Mouse (Mus musculus) liver, embryonic 15.5 days (tissue): Measurements from ENCODE around the gene Camk1g. TPM values are rescaled to one million over a fixed set of nuclear protein-coding genes. Genes with fewer than 3 reads are reported as not detected.
A peak's percentile ranks its signal among the peaks of the same experiment; 100 is the strongest.

ENCODE experiments used
- ATAC-seq: fragments of 200-750 bp; cut with Nextera tagmentation; 2 replicates; pipeline ENCODE4 v1.8.0; 2017; ENCODE audit warnings: moderate number of reproducible peaks, mild to moderate bottlenecking, moderate library complexity; ENCODE audit not compliant: insufficient read depth
- H3K27ac ChIP-seq: fragments of 300-500 bp; sonication (generic); replicated peaks from 2 replicates; pipeline ENCODE4 v1.5.1; 2015; ENCODE audit warnings: mild to moderate bottlenecking, inconsistent platforms
- H3K27me3 ChIP-seq: fragments of 300-500 bp; sonication (generic); 2 replicates; pipeline ENCODE4 v1.6.1; 2015; ENCODE audit warnings: mild to moderate bottlenecking, inconsistent platforms
- H3K36me3 ChIP-seq: fragments of 300-500 bp; sonication (generic); replicated peaks from 2 replicates; pipeline ENCODE4 v1.6.1; 2015; ENCODE audit warnings: moderate library complexity, mild to moderate bottlenecking, inconsistent platforms
- H3K4me1 ChIP-seq: fragments of 300-500 bp; sonication (generic); replicated peaks from 2 replicates; pipeline ENCODE4 v1.6.1; 2015; ENCODE audit warnings: inconsistent platforms
- H3K4me2 ChIP-seq: fragments of 300-500 bp; sonication (generic); 2 replicates; pipeline ENCODE4 v1.6.1; 2015; ENCODE audit warnings: moderate library complexity, mild to moderate bottlenecking, inconsistent platforms
- H3K4me3 ChIP-seq: fragments of 300-500 bp; sonication (generic); replicated peaks from 2 replicates; pipeline ENCODE4 v1.5.1; 2015; ENCODE audit warnings: mild to moderate bottlenecking, inconsistent platforms
- H3K9ac ChIP-seq: fragments of 300-500 bp; sonication (generic); 2 replicates; pipeline ENCODE4 v1.6.1; 2015; ENCODE audit warnings: moderate library complexity, mild to moderate bottlenecking, inconsistent platforms
- H3K9me3 ChIP-seq: fragments of 300-500 bp; sonication (generic); replicated peaks from 2 replicates; pipeline ENCODE4 v1.6.1; 2016; ENCODE audit warnings: inconsistent platforms
- WGBS: fragments of 180-500 bp; shearing (Covaris S2); methylation state at CpG from one replicate; pipeline ENCODE4 v1.1.7; 2015; ENCODE audit warnings: mixed read lengths; ENCODE audit not compliant: insufficient replicate concordance; 5-methylcytosine and 5-hydroxymethylcytosine counted together
- polyA plus RNA-seq: library from polyadenylated mRNA; unstranded; fragments of >200 nt; fragmentation: Nextera tagmentation; extraction: Ambion mirVana; gene quantifications from 2 replicates; pipeline ENCODE4 v1.2.1, GENCODE M21; 2015

The Camk1g gene
- polyA plus RNA-seq, 1 experiment from 2014 or later = 0.41 TPM

- no peak for ATAC-seq
- H3K4me3 ChIP-seq = no peak overlapping the region
- H3K4me1 ChIP-seq = no peaks in the 10 kb centered on the region
- no peaks in the 10 kb centered on the region for H3K27me3 ChIP-seq
- no peaks in the 10 kb centered on the region for H3K9me3 ChIP-seq
- no peaks in the 10 kb centered on the region for H3K36me3 ChIP-seq
- no peak overlapping the region for H3K27ac ChIP-seq
- H3K9ac ChIP-seq = no peak overlapping the region
- WGBS = 57% methylated on average over 3 of the region's 3 CpGs
- no peak overlapping the region for H3K4me2 ChIP-seq
These were observed 22.2 kb upstream of the Camk1g start for GRCm38 (mm10) chr1:193392266-193392665.

GRCm38 (mm10) chr1:193390004-193390403 lies 19.9 kb upstream of the Camk1g start:
- Histone ChIP-seq H3K4me3 (no peak overlapping the region), H3K4me1 (no peaks in the 10 kb centered on the region), H3K27ac (no peak overlapping the region), H3K36me3 (no peaks in the 10 kb centered on the region), H3K27me3 (no peaks in the 10 kb centered on the region), H3K9me3 (no peaks in the 10 kb centered on the region), H3K9ac (no peak overlapping the region), H3K4me2 (no peak overlapping the region)
- no peak for ATAC-seq
- WGBS = 49% methylated on average over 12 of the region's 12 CpGs

- H3K27me3 ChIP-seq = no peaks in the 10 kb centered on the region
- no peak for ATAC-seq
- no peaks in the 10 kb centered on the region for H3K9me3 ChIP-seq
- 20% methylated on average over 3 of the region's 3 CpGs for WGBS
- no peaks in the 10 kb centered on the region for H3K36me3 ChIP-seq
- no peak overlapping the region for H3K4me3 ChIP-seq
- H3K27ac ChIP-seq = no peak overlapping the region
- no peaks in the 10 kb centered on the region for H3K4me1 ChIP-seq
- H3K4me2 ChIP-seq = no peak overlapping the region
- H3K9ac ChIP-seq = no peak overlapping the region
These were observed 19.4 kb upstream of the Camk1g start for GRCm38 (mm10) chr1:193389505-193389904.

- Histone ChIP-seq H3K36me3 (no peaks in the 10 kb centered on the region), H3K27me3 (0 out of 2 replicates have a peak, but pooled peaks cover 2% of the 10 kb centered on the region), H3K4me3 (no peak overlapping the region), H3K9ac (no peak overlapping the region), H3K27ac (no peak overlapping the region), H3K4me2 (no peak overlapping the region), H3K9me3 (no peaks in the 10 kb centered on the region), H3K4me1 (peaks cover 10% of the 10 kb centered on the region)
- no peak for ATAC-seq
- WGBS = 46% methylated on average over 2 of the region's 2 CpGs
These were observed 17.1 kb upstream of the Camk1g start for GRCm38 (mm10) chr1:193387241-193387640.

GRCm38 (mm10) chr1:193386136-193386535 lies 16.0 kb upstream of the Camk1g start:
- ATAC-seq = no peak
- 0 out of 2 replicates have a peak, but pooled peaks cover 10% of the 10 kb centered on the region for H3K27me3 ChIP-seq
- H3K36me3 ChIP-seq = no peaks in the 10 kb centered on the region
- no peak overlapping the region for H3K4me3 ChIP-seq
- H3K9me3 ChIP-seq = no peaks in the 10 kb centered on the region
- WGBS = 1% methylated on average over 5 of the region's 5 CpGs
- no peak overlapping the region for H3K9ac ChIP-seq
- no peak overlapping the region for H3K27ac ChIP-seq
- H3K4me1 ChIP-seq = peaks cover 13% of the 10 kb centered on the region
- H3K4me2 ChIP-seq = no peak overlapping the region

- H3K4me2 ChIP-seq = peak overlapping the region; percentile 73
- H3K4me1 ChIP-seq = peaks cover 13% of the 10 kb centered on the region
- no peaks in the 10 kb centered on the region for H3K36me3 ChIP-seq
- 0 out of 2 replicates have a peak overlapping the region, but pooled peaks have one; percentile 17 for H3K9ac ChIP-seq
- peak; percentile 45; the same call in 1 of the 2 replicates for ATAC-seq
- H3K4me3 ChIP-seq = peak overlapping the region; percentile 46
- WGBS = 5% methylated on average over 8 of the region's 8 CpGs
- no peaks in the 10 kb centered on the region for H3K9me3 ChIP-seq
- no peak overlapping the region for H3K27ac ChIP-seq
- H3K27me3 ChIP-seq = 0 out of 2 replicates have a peak, but pooled peaks cover 10% of the 10 kb centered on the region
These were observed 12.9 kb upstream of the Camk1g start for GRCm38 (mm10) chr1:193382841-193383462.

- Histone ChIP-seq H3K9me3 (no peaks in the 10 kb centered on the region), H3K4me3 (peak overlapping the region; percentile 46), H3K27me3 (0 out of 2 replicates have a peak, but pooled peaks cover 10% of the 10 kb centered on the region), H3K9ac (0 out of 2 replicates have a peak overlapping the region, but pooled peaks have one; percentile 17), H3K4me2 (peak overlapping the region; percentile 73), H3K27ac (no peak overlapping the region), H3K36me3 (no peaks in the 10 kb centered on the region), H3K4me1 (peaks cover 13% of the 10 kb centered on the region)
- WGBS = under 1% methylated on average over 8 of the region's 8 CpGs
- peak; percentile 51; the same call in 1 of the 2 replicates for ATAC-seq
These were observed 12.3 kb upstream of the Camk1g start for GRCm38 (mm10) chr1:193382435-193382834.

GRCm38 (mm10) chr1:193381597-193382404 lies 11.7 kb upstream of the Camk1g start:
- no peak overlapping the region for H3K9ac ChIP-seq
- peak overlapping the region; percentile 46; the same call in 1 of the 2 replicates for H3K4me3 ChIP-seq
- H3K27ac ChIP-seq = no peak overlapping the region
- no peak for ATAC-seq
- H3K9me3 ChIP-seq = no peaks in the 10 kb centered on the region
- H3K4me1 ChIP-seq = peaks cover 13% of the 10 kb centered on the region
- H3K27me3 ChIP-seq = 0 out of 2 replicates have a peak, but pooled peaks cover 10% of the 10 kb centered on the region
- 30% methylated on average over 11 of the region's 11 CpGs for WGBS
- H3K4me2 ChIP-seq = peak overlapping the region; percentile 73
- H3K36me3 ChIP-seq = no peaks in the 10 kb centered on the region

- H3K9ac ChIP-seq = no peak overlapping the region
- H3K27ac ChIP-seq = no peak overlapping the region
- H3K27me3 ChIP-seq = 0 out of 2 replicates have a peak, but pooled peaks cover 10% of the 10 kb centered on the region
- 58% methylated on average over 5 of the region's 5 CpGs for WGBS
- H3K9me3 ChIP-seq = no peaks in the 10 kb centered on the region
- peaks cover 13% of the 10 kb centered on the region for H3K4me1 ChIP-seq
- no peak for ATAC-seq
- no peaks in the 10 kb centered on the region for H3K36me3 ChIP-seq
- H3K4me3 ChIP-seq = no peak overlapping the region
- no peak overlapping the region for H3K4me2 ChIP-seq
These were observed 10.8 kb upstream of the Camk1g start for GRCm38 (mm10) chr1:193380877-193381276.

GRCm38 (mm10) chr1:193379634-193380033 lies 9.5 kb upstream of the Camk1g start:
- H3K36me3 ChIP-seq = no peaks in the 10 kb centered on the region
- H3K9ac ChIP-seq = no peak overlapping the region
- peaks cover 13% of the 10 kb centered on the region for H3K4me1 ChIP-seq
- no peak overlapping the region for H3K4me2 ChIP-seq
- no peak for ATAC-seq
- 0 out of 2 replicates have a peak, but pooled peaks cover 10% of the 10 kb centered on the region for H3K27me3 ChIP-seq
- no peaks in the 10 kb centered on the region for H3K9me3 ChIP-seq
- WGBS = 47% methylated on average over 6 of the region's 6 CpGs
- no peak overlapping the region for H3K4me3 ChIP-seq
- no peak overlapping the region for H3K27ac ChIP-seq

- Histone ChIP-seq H3K36me3 (no peaks in the 10 kb centered on the region), H3K9ac (no peak overlapping the region), H3K27me3 (0 out of 2 replicates have a peak, but pooled peaks cover 1% of the 10 kb centered on the region), H3K4me3 (no peak overlapping the region), H3K9me3 (no peaks in the 10 kb centered on the region), H3K27ac (no peak overlapping the region), H3K4me1 (no peaks in the 10 kb centered on the region), H3K4me2 (no peak overlapping the region)
- ATAC-seq = no peak
- WGBS = 26% methylated on average over 4 of the region's 4 CpGs
These were observed 6.5 kb upstream of the Camk1g start for GRCm38 (mm10) chr1:193376478-193377134.
